Mouse (Mus musculus) urinary bladder, postnatal 10 days (tissue): ENCODE measurements around the gene Bbof1.

Experiments used
- DNase-seq: peaks from one replicate; pipeline ENCODE4 v3.0.0; 2022; ENCODE audit warnings: low spot score

The Bbof1 gene

GRCm38 (mm10) chr12:84400068-84400467 is 8.8 kb upstream of the Bbof1 start:
- no peak for DNase-seq

- DNase-seq = no peak
Observed at GRCm38 (mm10) chr12:84400653-84401052, 8.2 kb upstream of the Bbof1 start.

GRCm38 (mm10) chr12:84402923-84403322 is 5.9 kb upstream of the Bbof1 start:
- no peak for DNase-seq

- no peak for DNase-seq
Observed at GRCm38 (mm10) chr12:84404541-84404940, 4.3 kb upstream of the Bbof1 start.

- no peak for DNase-seq
Observed at GRCm38 (mm10) chr12:84407259-84407658, 1.6 kb upstream of the Bbof1 start.

GRCm38 (mm10) chr12:84407874-84408818 is 725 bp upstream of the Bbof1 start:
- no peak for DNase-seq

GRCm38 (mm10) chr12:84416834-84417604 is 8.1 kb downstream of the Bbof1 start, which contains the start of gene Rnf113a2:
Rnf113a2 (plus strand) TSS chr12:84417196.
- peak; percentile 39 for DNase-seq

- no peak for DNase-seq
Observed at GRCm38 (mm10) chr12:84417605-84417922, 8.7 kb downstream of the Bbof1 start.

- no peak for DNase-seq
Observed at GRCm38 (mm10) chr12:84423990-84424389, 15.1 kb downstream of the Bbof1 start.

GRCm38 (mm10) chr12:84429825-84430224 is 21.0 kb downstream of the Bbof1 start:
- no peak for DNase-seq

- DNase-seq = no peak
Observed at GRCm38 (mm10) chr12:84438697-84439096, 29.8 kb downstream of the Bbof1 start.

GRCm38 (mm10) chr12:84442526-84442925 is 33.7 kb downstream of the Bbof1 start:
- no peak for DNase-seq

- DNase-seq = no peak
Observed at GRCm38 (mm10) chr12:84447386-84447785, 38.5 kb downstream of the Bbof1 start.

- no peak for DNase-seq
Observed at GRCm38 (mm10) chr12:84448181-84448580, 39.3 kb downstream of the Bbof1 start.

GRCm38 (mm10) chr12:84449887-84450286 is 41.0 kb downstream of the Bbof1 start:
- no peak for DNase-seq

- no peak for DNase-seq
Observed at GRCm38 (mm10) chr12:84450351-84450717, 41.5 kb downstream of the Bbof1 start.

GRCm38 (mm10) chr12:84450718-84451646 is 42.1 kb downstream of the Bbof1 start, which contains the start of the genes Aldh6a1 and Lin52:
Aldh6a1 (minus strand) TSS chr12:84451004.
Lin52 (plus strand) TSS chr12:84451422.
- DNase-seq = peak; percentile 84

GRCm38 (mm10) chr12:84451801-84452200 is 42.9 kb downstream of the Bbof1 start:
- DNase-seq = no peak

- DNase-seq = no peak
Observed at GRCm38 (mm10) chr12:84456911-84457310, 48.0 kb downstream of the Bbof1 start.

GRCm38 (mm10) chr12:84459845-84460244 is 51.0 kb downstream of the Bbof1 start:
- DNase-seq = no peak

GRCm38 (mm10) chr12:84461416-84461815 is 52.5 kb downstream of the Bbof1 start:
- DNase-seq = no peak

GRCm38 (mm10) chr12:84462856-84463255 is 54.0 kb downstream of the Bbof1 start:
- DNase-seq = no peak
